Mouse (Mus musculus) forebrain, embryonic 15.5 days (tissue): ENCODE measurements at regions not wholly inside any gene's neighbourhood (a gene's known extent, or its start where the extent isn't known, plus 50 kb on each side); places are given as distances from the start of the nearest gene placed in this dataset.

Experiments
- ATAC-seq: fragments of 200-750 bp; cut with Nextera tagmentation; replicated peaks from 2 replicates; pipeline ENCODE4 v1.8.0; 2017; ENCODE audit warnings: mild to moderate bottlenecking, moderate TSS enrichment, moderate library complexity
- H3K27ac ChIP-seq: fragments of 300-500 bp; sonication (generic); replicated peaks from 2 replicates; pipeline ENCODE4 v1.5.1; 2015; ENCODE audit warnings: mild to moderate bottlenecking, inconsistent platforms
- H3K27me3 ChIP-seq: fragments of 300-500 bp; sonication (generic); 2 replicates; pipeline ENCODE4 v1.6.1; 2015; ENCODE audit warnings: inconsistent platforms
- H3K36me3 ChIP-seq: fragments of 300-500 bp; sonication (generic); 2 replicates; pipeline ENCODE4 v1.6.1; 2015; ENCODE audit warnings: mild to moderate bottlenecking, inconsistent platforms
- H3K4me1 ChIP-seq: fragments of 300-500 bp; sonication (generic); 2 replicates; pipeline ENCODE4 v1.6.1; 2015; ENCODE audit warnings: inconsistent platforms
- H3K4me2 ChIP-seq: fragments of 300-500 bp; sonication (generic); replicated peaks from 2 replicates; pipeline ENCODE4 v1.6.1; 2015; ENCODE audit warnings: mild to moderate bottlenecking, inconsistent platforms
- H3K4me3 ChIP-seq: fragments of 300-500 bp; sonication (generic); 2 replicates; pipeline ENCODE4 v1.5.1; 2015; ENCODE audit warnings: mild to moderate bottlenecking, inconsistent platforms
- H3K9ac ChIP-seq: fragments of 300-500 bp; sonication (generic); replicated peaks from 2 replicates; pipeline ENCODE4 v1.6.1; 2015; ENCODE audit warnings: mild to moderate bottlenecking, inconsistent platforms
- H3K9me3 ChIP-seq: fragments of 300-500 bp; sonication (generic); 2 replicates; pipeline ENCODE4 v1.6.1; 2016; ENCODE audit warnings: inconsistent platforms
- WGBS: fragments of 180-500 bp; shearing (Covaris S2); methylation state at CpG from one replicate; pipeline ENCODE4 v1.1.7; 2015; ENCODE audit warnings: mixed read lengths; 5-methylcytosine and 5-hydroxymethylcytosine counted together

GRCm38 (mm10) chr13:59220156-59220555, 364.9 kb downstream of the Agtpbp1 start:
- no peak for ATAC-seq
- H3K4me2 ChIP-seq: no peak overlapping the region
- no peaks in the 10 kb centered on the region for H3K36me3 ChIP-seq
- no peaks in the 10 kb centered on the region for H3K9me3 ChIP-seq
- H3K4me1 ChIP-seq: peaks cover 6% of the 10 kb centered on the region; the same call in 1 of the 2 replicates
- no peak overlapping the region for H3K9ac ChIP-seq
- H3K27me3 ChIP-seq: no peaks in the 10 kb centered on the region
- 17% methylated on average over 7 of the region's 7 CpGs for WGBS
- H3K27ac ChIP-seq: no peak overlapping the region
- H3K4me3 ChIP-seq: no peak overlapping the region

GRCm38 (mm10) chr13:59216686-59217298, 368.2 kb downstream of the Agtpbp1 start:
- Histone ChIP-seq H3K27ac (no peak overlapping the region), H3K9ac (no peak overlapping the region), H3K4me3 (no peak overlapping the region), H3K27me3 (no peaks in the 10 kb centered on the region), H3K4me2 (no peak overlapping the region), H3K36me3 (no peaks in the 10 kb centered on the region), H3K4me1 (peaks cover 8% of the 10 kb centered on the region; the same call in 1 of the 2 replicates), H3K9me3 (no peaks in the 10 kb centered on the region)
- WGBS: 61% methylated on average over 5 of the region's 5 CpGs
- ATAC-seq: no peak

- no peak overlapping the region for H3K4me3 ChIP-seq
- H3K9me3 ChIP-seq: no peaks in the 10 kb centered on the region
- no peak overlapping the region for H3K4me2 ChIP-seq
- H3K9ac ChIP-seq: no peak overlapping the region
- WGBS: 82% methylated on average over 15 of the region's 15 CpGs
- no peak; the same call in 1 of the 2 replicates for ATAC-seq
- peak overlapping the region; percentile 66 for H3K27ac ChIP-seq
- H3K4me1 ChIP-seq: 0 out of 2 replicates have a peak, but pooled peaks cover 2% of the 10 kb centered on the region
- H3K36me3 ChIP-seq: no peaks in the 10 kb centered on the region
- no peaks in the 10 kb centered on the region for H3K27me3 ChIP-seq
Observed at GRCm38 (mm10) chr13:59212296-59212701, 372.7 kb downstream of the Agtpbp1 start.

- Histone ChIP-seq H3K9ac (no peak overlapping the region), H3K4me1 (0 out of 2 replicates have a peak, but pooled peaks cover 2% of the 10 kb centered on the region), H3K4me2 (no peak overlapping the region), H3K4me3 (no peak overlapping the region), H3K27me3 (no peaks in the 10 kb centered on the region), H3K9me3 (no peaks in the 10 kb centered on the region), H3K27ac (no peak overlapping the region), H3K36me3 (no peaks in the 10 kb centered on the region)
- WGBS: 64% methylated on average over 5 of the region's 5 CpGs
- no peak for ATAC-seq
Observed at GRCm38 (mm10) chr13:59210828-59211227, 374.2 kb downstream of the Agtpbp1 start.

- Histone ChIP-seq H3K27me3 (no peaks in the 10 kb centered on the region), H3K4me2 (no peak overlapping the region), H3K9ac (no peak overlapping the region), H3K9me3 (no peaks in the 10 kb centered on the region), H3K27ac (no peak overlapping the region), H3K4me1 (no peaks in the 10 kb centered on the region), H3K4me3 (no peak overlapping the region), H3K36me3 (no peaks in the 10 kb centered on the region)
- WGBS: 81% methylated on average over 3 of the region's 3 CpGs
- ATAC-seq: no peak
Observed at GRCm38 (mm10) chr13:59206186-59206585, 378.8 kb downstream of the Agtpbp1 start.

GRCm38 (mm10) chr13:59204506-59204905, 380.5 kb downstream of the Agtpbp1 start:
- Histone ChIP-seq H3K27ac (no peak overlapping the region), H3K4me3 (no peak overlapping the region), H3K9ac (no peak overlapping the region), H3K27me3 (no peaks in the 10 kb centered on the region), H3K36me3 (no peaks in the 10 kb centered on the region), H3K9me3 (no peaks in the 10 kb centered on the region), H3K4me1 (no peaks in the 10 kb centered on the region), H3K4me2 (no peak overlapping the region)
- WGBS: 92% methylated on average over 2 of the region's 2 CpGs
- ATAC-seq: no peak

- H3K27ac ChIP-seq: no peak overlapping the region
- no peak overlapping the region for H3K9ac ChIP-seq
- H3K4me2 ChIP-seq: no peak overlapping the region
- no peaks in the 10 kb centered on the region for H3K27me3 ChIP-seq
- H3K36me3 ChIP-seq: no peaks in the 10 kb centered on the region
- H3K9me3 ChIP-seq: no peaks in the 10 kb centered on the region
- H3K4me3 ChIP-seq: no peak overlapping the region
- ATAC-seq: no peak
- WGBS: 80% methylated on average over 5 of the region's 5 CpGs
- H3K4me1 ChIP-seq: no peaks in the 10 kb centered on the region
Observed at GRCm38 (mm10) chr13:59196311-59196710, 388.7 kb downstream of the Agtpbp1 start.

GRCm38 (mm10) chr13:59188431-59188830, 382.1 kb downstream of the Ntrk2 start:
- H3K4me3 ChIP-seq: no peak overlapping the region
- no peaks in the 10 kb centered on the region for H3K4me1 ChIP-seq
- no peak overlapping the region for H3K27ac ChIP-seq
- H3K36me3 ChIP-seq: no peaks in the 10 kb centered on the region
- WGBS: 90% methylated on average over 11 of the region's 11 CpGs
- H3K9ac ChIP-seq: no peak overlapping the region
- no peaks in the 10 kb centered on the region for H3K27me3 ChIP-seq
- no peak for ATAC-seq
- H3K9me3 ChIP-seq: no peaks in the 10 kb centered on the region
- H3K4me2 ChIP-seq: no peak overlapping the region
